Comparison of ENCODE assay signal across 9 mouse cellular contexts in genomic region chr4:126200656-126201055, GRCm38 (mm10). TPM values are rescaled to one million over a fixed set of nuclear protein-coding genes. Genes with fewer than 3 reads are reported as not detected.
DNase-seq lines count a peak whose midpoint lies in the region; ATAC-seq and TF ChIP-seq lines count a peak whose summit lies in the region.
"Had no signal": no experiment of that assay in that cellular context is flagged by ENCODE, and none has a peak within 500 bp of the region (broad histone marks: within the 10 kb centered on the region; RNA-seq: fewer than 3 reads in every experiment).

No protein-coding gene starts in this region.

- peak overlapping the region; percentile 88 for H3K4me2 ChIP-seq in forebrain, embryonic 16.5 days (ENCODE audit: low read length)
- peak overlapping the region; percentile 83 for H3K4me2 ChIP-seq in liver, embryonic 13.5 days

- DNase-seq in heart, embryonic 10.5 days (ENCODE audit: low spot score), result no peak
- DNase-seq in heart, adult 8-10 months (ENCODE audit: low spot score), result no peak
- DNase-seq in liver, embryonic 13.5 days, result no peak
- DNase-seq in spleen, postnatal 36 days (ENCODE audit: low spot score in 2 of 2), result no peak
- DNase-seq in layer of hippocampus, postnatal 10 days (ENCODE audit: low spot score in 2 of 2), result no peak
- DNase-seq: cerebellum, adult 11-12 months had no signal

- ATAC-seq in forebrain, embryonic 16.5 days, result no peak
- no peak for ATAC-seq in liver, embryonic 13.5 days (ENCODE audit: low read depth)
- no peak for ATAC-seq in activated CD4-positive, CD25-positive, alpha-beta regulatory T cell, adult 4 months

- H3K9ac ChIP-seq in forebrain, embryonic 16.5 days (replicated peaks; ENCODE audit: low read depth, low read length), result no peak overlapping the region
- peak overlapping the region; percentile 88 for H3K9ac ChIP-seq in liver, embryonic 13.5 days

- 0 out of 2 replicates have a peak, but pooled peaks cover 9% of the 10 kb centered on the region for H3K36me3 ChIP-seq in heart, embryonic 10.5 days
- peaks cover 44% of the 10 kb centered on the region for H3K36me3 ChIP-seq in E14TG2a.4 (ENCODE audit: insufficient read depth, low read length)
- H3K36me3 ChIP-seq in forebrain, embryonic 16.5 days (ENCODE audit: control insufficient read depth, insufficient read depth), result no peaks in the 10 kb centered on the region
- H3K36me3 ChIP-seq in liver, embryonic 13.5 days, result peaks cover 33% of the 10 kb centered on the region

- H3K4me3 ChIP-seq in heart, embryonic 10.5 days, result peak overlapping the region; percentile 75
- peak overlapping the region; percentile 88 for H3K4me3 ChIP-seq in E14TG2a.4 (replicated peaks; ENCODE audit: low read length)
- H3K4me3 ChIP-seq in forebrain, embryonic 16.5 days (replicated peaks; ENCODE audit: low read length), result peak overlapping the region; percentile 79
- H3K4me3 ChIP-seq in liver, embryonic 13.5 days (replicated peaks), result peak overlapping the region; percentile 79

- TF ChIP-seq CTCF in E14TG2a.4 (conservative IDR thresholded peaks at IDR 0.05; ENCODE audit: low read length), result no peak

- H3K4me1 ChIP-seq in heart, embryonic 10.5 days, result peaks cover 37% of the 10 kb centered on the region
- H3K4me1 ChIP-seq in E14TG2a.4 (replicated peaks; ENCODE audit: low read depth, low read length), result peaks cover 76% of the 10 kb centered on the region
- peaks cover 32% of the 10 kb centered on the region for H3K4me1 ChIP-seq in forebrain, embryonic 16.5 days (replicated peaks; ENCODE audit: control insufficient read depth, insufficient read depth, low read length)
- H3K4me1 ChIP-seq in liver, embryonic 13.5 days (replicated peaks), result peaks cover 72% of the 10 kb centered on the region

- no peaks in the 10 kb centered on the region for H3K9me3 ChIP-seq in heart, embryonic 10.5 days
- H3K9me3 ChIP-seq in E14TG2a.4 (ENCODE audit: low read length), result no peaks in the 10 kb centered on the region
- H3K9me3 ChIP-seq in forebrain, embryonic 16.5 days (ENCODE audit: control insufficient read depth, low read length), result no peaks in the 10 kb centered on the region
- H3K9me3 ChIP-seq in liver, embryonic 13.5 days (replicated peaks), result no peaks in the 10 kb centered on the region

- H3K27ac ChIP-seq in heart, embryonic 10.5 days, result 0 out of 2 replicates have a peak overlapping the region, but pooled peaks have one; percentile 11
- no peak overlapping the region for H3K27ac ChIP-seq in forebrain, embryonic 16.5 days (ENCODE audit: low read length)
- H3K27ac ChIP-seq in liver, embryonic 13.5 days, result peak overlapping the region; percentile 94

- 36% methylated on average over 2 of the region's 2 CpGs for WGBS in heart, embryonic 10.5 days
- 61% methylated on average over 2 of the region's 2 CpGs for WGBS in forebrain, embryonic 16.5 days
- WGBS in liver, embryonic 13.5 days (ENCODE audit: insufficient replicate concordance), result 22% methylated on average over 2 of the region's 2 CpGs

- no peaks in the 10 kb centered on the region for H3K27me3 ChIP-seq in heart, embryonic 10.5 days (ENCODE audit: insufficient read depth, poor library complexity, severe bottlenecking)
- no peaks in the 10 kb centered on the region for H3K27me3 ChIP-seq in E14TG2a.4 (ENCODE audit: insufficient read depth, low read length)
- no peaks in the 10 kb centered on the region for H3K27me3 ChIP-seq in forebrain, embryonic 16.5 days (replicated peaks; ENCODE audit: control insufficient read depth, insufficient read depth, low read length)
- H3K27me3 ChIP-seq in liver, embryonic 13.5 days, result no peaks in the 10 kb centered on the region

RNA-seq across cellular contexts. Expression of gene Thrap3, which starts 1.9 kb away (rescaled TPM):
- 194 and 200 TPM in 2 replicates for polyA plus RNA-seq in heart, embryonic 10.5 days (2016; fragmentation: Nextera tagmentation; extraction: Ambion mirVana)
- total RNA-seq in heart, adult 8-10 months (2022), result 100 to 1,000 TPM; 112 to 128 (median 121) TPM
- 172 and 187 TPM in 2 replicates for polyA plus RNA-seq in forebrain, embryonic 16.5 days (2015; fragmentation: Nextera tagmentation; extraction: Ambion mirVana)
- 98.1 and 121 TPM in 2 replicates for polyA plus RNA-seq in liver, embryonic 13.5 days (2015; fragmentation: Nextera tagmentation; extraction: Ambion mirVana)
- 100 to 1,000 TPM; 141 to 144 TPM for total RNA-seq in layer of hippocampus, postnatal 10 days (2021)
- polyA plus RNA-seq in activated CD4-positive, CD25-positive, alpha-beta regulatory T cell, adult 4 months (2017; shearing (Covaris generic)), result 100 to 1,000 TPM; 205 to 236 TPM

RNA-seq across cellular contexts. Expression of gene Sh3d21, which starts 37.4 kb away (rescaled TPM):
- 2.0 and 3.1 TPM in 2 replicates for polyA plus RNA-seq in heart, embryonic 10.5 days (2016; fragmentation: Nextera tagmentation; extraction: Ambion mirVana)
- 1 to 10 TPM; 1.6 to 2.2 (median 2.1) TPM for total RNA-seq in heart, adult 8-10 months (2022)
- polyA plus RNA-seq in forebrain, embryonic 16.5 days (2015; fragmentation: Nextera tagmentation; extraction: Ambion mirVana), result 0.87 and 1.2 TPM in 2 replicates
- 0.82 and 1.3 TPM in 2 replicates for polyA plus RNA-seq in liver, embryonic 13.5 days (2015; fragmentation: Nextera tagmentation; extraction: Ambion mirVana)
- 1 to 10 TPM; 1.0 to 1.1 TPM for total RNA-seq in layer of hippocampus, postnatal 10 days (2021)
- polyA plus RNA-seq in activated CD4-positive, CD25-positive, alpha-beta regulatory T cell, adult 4 months (2017; shearing (Covaris generic)), result under 1 TPM in 1 of 2 experiments, not detected in 1; 0.92 TPM

RNA-seq across cellular contexts. Expression of gene Eva1b, which starts 53.1 kb away (rescaled TPM):
- polyA plus RNA-seq in heart, embryonic 10.5 days (2016; fragmentation: Nextera tagmentation; extraction: Ambion mirVana), result 26.3 and 39.5 TPM in 2 replicates
- total RNA-seq in heart, adult 8-10 months (2022), result 10 to 100 TPM in 1 of 4 experiments, 1 to 10 TPM in 3; 7.3 to 12.4 (median 9.0) TPM
- 10.1 and 10.2 TPM in 2 replicates for polyA plus RNA-seq in forebrain, embryonic 16.5 days (2015; fragmentation: Nextera tagmentation; extraction: Ambion mirVana)
- 11.8 and 13.3 TPM in 2 replicates for polyA plus RNA-seq in liver, embryonic 13.5 days (2015; fragmentation: Nextera tagmentation; extraction: Ambion mirVana)
- total RNA-seq in layer of hippocampus, postnatal 10 days (2021), result 10 to 100 TPM in 1 of 2 experiments, 1 to 10 TPM in 1; 6.7 to 10.4 TPM
- polyA plus RNA-seq in activated CD4-positive, CD25-positive, alpha-beta regulatory T cell, adult 4 months (2017; shearing (Covaris generic)), result 10 to 100 TPM; 18.8 to 19.0 TPM

RNA-seq across cellular contexts. Expression of gene Map7d1, which starts 55.5 kb away (rescaled TPM):
- polyA plus RNA-seq in heart, embryonic 10.5 days (2016; fragmentation: Nextera tagmentation; extraction: Ambion mirVana), result 49.1 and 74.8 TPM in 2 replicates
- 100 to 1,000 TPM; 266 to 279 (median 267) TPM for total RNA-seq in heart, adult 8-10 months (2022)
- 64.7 and 68.7 TPM in 2 replicates for polyA plus RNA-seq in forebrain, embryonic 16.5 days (2015; fragmentation: Nextera tagmentation; extraction: Ambion mirVana)
- 6.6 and 7.3 TPM in 2 replicates for polyA plus RNA-seq in liver, embryonic 13.5 days (2015; fragmentation: Nextera tagmentation; extraction: Ambion mirVana)
- total RNA-seq in layer of hippocampus, postnatal 10 days (2021), result 100 to 1,000 TPM; 204 to 206 TPM
- 1 to 10 TPM; 6.7 to 7.4 TPM for polyA plus RNA-seq in activated CD4-positive, CD25-positive, alpha-beta regulatory T cell, adult 4 months (2017; shearing (Covaris generic))
